Mouse (Mus musculus) embryonic facial prominence, embryonic 12.5 days (tissue): ENCODE measurements around the gene Gm4792. TPM values are rescaled to one million over a fixed set of nuclear protein-coding genes. Genes with fewer than 3 reads are reported as not detected.

Source experiments
- ATAC-seq: fragments of 200-750 bp; cut with Nextera tagmentation; 2 replicates; pipeline ENCODE4 v1.8.0; 2017; ENCODE audit not compliant: insufficient number of reproducible peaks, insufficient read depth, low FRiP score, low TSS enrichment
- H3K27ac ChIP-seq: fragments of 300-500 bp; sonication (generic); 2 replicates; pipeline ENCODE4 v1.5.1; 2016; ENCODE audit warnings: mild to moderate bottlenecking
- H3K27me3 ChIP-seq: fragments of 300-500 bp; sonication (generic); 2 replicates; pipeline ENCODE4 v1.6.1; 2016; ENCODE audit warnings: mild to moderate bottlenecking, moderate library complexity
- H3K36me3 ChIP-seq: fragments of 300-500 bp; sonication (generic); 2 replicates; pipeline ENCODE4 v1.6.1; 2016; ENCODE audit warnings: mild to moderate bottlenecking
- H3K4me1 ChIP-seq: fragments of 300-500 bp; sonication (generic); 2 replicates; pipeline ENCODE4 v1.6.1; 2016
- H3K4me2 ChIP-seq: fragments of 300-500 bp; sonication (generic); replicated peaks from 2 replicates; pipeline ENCODE4 v1.6.1; 2016; ENCODE audit warnings: mild to moderate bottlenecking, moderate library complexity
- H3K4me3 ChIP-seq: fragments of 300-500 bp; sonication (generic); 2 replicates; pipeline ENCODE4 v1.5.1; 2016; ENCODE audit warnings: mild to moderate bottlenecking
- H3K9ac ChIP-seq: fragments of 300-500 bp; sonication (generic); 2 replicates; pipeline ENCODE4 v1.6.1; 2016; ENCODE audit warnings: mild to moderate bottlenecking, moderate library complexity
- H3K9me3 ChIP-seq: fragments of 300-500 bp; sonication (generic); 2 replicates; pipeline ENCODE4 v1.6.1; 2016; ENCODE audit warnings: mild to moderate bottlenecking, moderate library complexity
- WGBS: fragments of 180-500 bp; shearing (Covaris S2); methylation state at CpG from one replicate; pipeline ENCODE4 v1.1.7; 2016; 5-methylcytosine and 5-hydroxymethylcytosine counted together
- polyA plus RNA-seq: library from polyadenylated mRNA; unstranded; fragments of >200 nt; fragmentation: Nextera tagmentation; extraction: Ambion mirVana; gene quantifications from 2 replicates; pipeline ENCODE4 v1.2.1, GENCODE M21; 2016

The Gm4792 gene
- polyA plus RNA-seq = not detected in 2 replicates

DNA sequence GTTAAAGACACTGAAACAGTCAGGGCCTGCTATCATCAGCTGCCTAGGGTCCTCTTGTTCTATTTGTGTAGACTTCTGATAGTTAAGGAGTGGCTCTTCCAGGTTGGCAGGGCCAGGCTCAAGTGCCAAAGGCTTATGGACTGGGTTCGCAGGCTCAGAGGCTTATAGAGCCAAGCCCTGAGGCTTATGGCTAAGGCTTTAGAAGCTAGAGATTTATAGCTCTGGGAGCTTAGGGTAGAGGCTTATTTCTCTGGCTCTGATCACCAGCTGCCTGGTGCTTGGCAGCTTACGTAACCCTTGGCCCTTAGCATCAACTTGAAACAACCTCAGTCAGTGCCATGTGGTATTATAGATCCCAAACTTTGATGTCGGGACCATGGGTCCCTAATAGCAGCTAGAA is at the start of gene Gm4792:
Gene Gm4792 (minus strand): TSS at position 233 of the 400 bp plus-strand sequence.
- no peaks in the 10 kb centered on the region for H3K9me3 ChIP-seq
- no peaks in the 10 kb centered on the region for H3K36me3 ChIP-seq
- no peak within 1 kb of the TSS for H3K4me2 ChIP-seq
- no peaks in the 10 kb centered on the region for H3K27me3 ChIP-seq
- H3K27ac ChIP-seq = no peak within 1 kb of the TSS
- no peak within 1 kb of the TSS for H3K4me3 ChIP-seq
- H3K9ac ChIP-seq = no peak within 1 kb of the TSS
- no peak for ATAC-seq
- WGBS = 84% methylated on average over 3 of the region's 3 CpGs
- no peaks in the 10 kb centered on the region; the same call in 1 of the 2 replicates for H3K4me1 ChIP-seq

DNA sequence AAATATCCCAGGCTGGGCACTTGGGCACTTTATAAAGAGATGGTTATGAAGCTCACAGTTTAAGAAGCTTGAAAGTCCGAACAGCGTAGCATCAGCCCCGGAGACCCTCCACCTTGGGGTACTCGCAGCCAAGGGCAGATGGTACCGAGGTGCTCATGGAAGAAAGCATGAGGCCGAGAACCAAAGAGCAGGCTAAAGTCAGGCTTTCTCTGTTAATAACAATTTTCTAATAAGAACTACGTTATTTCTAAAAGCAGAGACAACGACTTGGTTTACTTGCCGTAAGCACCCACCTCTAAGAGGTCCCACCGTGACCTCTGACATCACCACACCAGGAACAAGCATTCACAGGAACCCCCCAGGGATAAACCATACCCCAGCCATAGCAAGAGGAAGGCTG is 49.5 kb upstream of the Gm4792 start:
- WGBS = 93% methylated on average over 10 of the region's 10 CpGs

GRCm38 (mm10) chr10:94347296-94347695 is 48.8 kb upstream of the Gm4792 start:
- Histone ChIP-seq H3K9me3 (no peaks in the 10 kb centered on the region), H3K36me3 (no peaks in the 10 kb centered on the region), H3K27ac (no peak overlapping the region), H3K4me3 (no peak overlapping the region), H3K4me2 (no peak overlapping the region), H3K9ac (no peak overlapping the region), H3K27me3 (no peaks in the 10 kb centered on the region), H3K4me1 (no peaks in the 10 kb centered on the region)
- ATAC-seq = no peak
- 78% methylated on average over 10 of the region's 10 CpGs for WGBS

More for the DNA sequence above, 49.5 kb upstream of the Gm4792 start:
- no peak overlapping the region for H3K9ac ChIP-seq
- no peaks in the 10 kb centered on the region for H3K4me1 ChIP-seq
- no peaks in the 10 kb centered on the region for H3K27me3 ChIP-seq
- H3K9me3 ChIP-seq = no peaks in the 10 kb centered on the region
- ATAC-seq = no peak
- no peaks in the 10 kb centered on the region for H3K36me3 ChIP-seq
- H3K4me3 ChIP-seq = no peak overlapping the region
- H3K27ac ChIP-seq = no peak overlapping the region
- H3K4me2 ChIP-seq = no peak overlapping the region

DNA sequence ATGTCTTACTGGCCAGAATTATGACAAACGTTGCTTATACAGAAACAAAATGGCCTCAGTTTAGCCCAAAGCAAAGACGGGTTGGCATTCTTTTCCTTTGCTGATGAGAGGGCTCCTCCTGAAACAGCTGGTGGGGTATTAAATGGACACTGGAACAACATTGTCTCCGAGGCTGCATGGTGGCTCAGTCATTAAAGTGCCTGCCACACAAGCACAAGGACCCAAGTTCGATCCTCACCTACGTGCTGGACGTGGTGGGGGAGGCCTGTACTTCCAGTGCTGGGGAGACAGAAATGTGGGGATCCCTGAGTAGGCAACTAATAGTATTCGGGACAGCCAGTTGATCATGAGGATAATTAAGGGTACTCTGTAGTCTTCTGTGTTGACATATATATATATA is 48.1 kb upstream of the Gm4792 start:
- Histone ChIP-seq H3K36me3 (no peaks in the 10 kb centered on the region), H3K4me3 (no peak overlapping the region), H3K9me3 (no peaks in the 10 kb centered on the region), H3K4me1 (no peaks in the 10 kb centered on the region), H3K4me2 (no peak overlapping the region), H3K27ac (no peak overlapping the region), H3K9ac (no peak overlapping the region), H3K27me3 (no peaks in the 10 kb centered on the region)
- WGBS = 88% methylated on average over 7 of the region's 7 CpGs
- ATAC-seq = no peak

DNA sequence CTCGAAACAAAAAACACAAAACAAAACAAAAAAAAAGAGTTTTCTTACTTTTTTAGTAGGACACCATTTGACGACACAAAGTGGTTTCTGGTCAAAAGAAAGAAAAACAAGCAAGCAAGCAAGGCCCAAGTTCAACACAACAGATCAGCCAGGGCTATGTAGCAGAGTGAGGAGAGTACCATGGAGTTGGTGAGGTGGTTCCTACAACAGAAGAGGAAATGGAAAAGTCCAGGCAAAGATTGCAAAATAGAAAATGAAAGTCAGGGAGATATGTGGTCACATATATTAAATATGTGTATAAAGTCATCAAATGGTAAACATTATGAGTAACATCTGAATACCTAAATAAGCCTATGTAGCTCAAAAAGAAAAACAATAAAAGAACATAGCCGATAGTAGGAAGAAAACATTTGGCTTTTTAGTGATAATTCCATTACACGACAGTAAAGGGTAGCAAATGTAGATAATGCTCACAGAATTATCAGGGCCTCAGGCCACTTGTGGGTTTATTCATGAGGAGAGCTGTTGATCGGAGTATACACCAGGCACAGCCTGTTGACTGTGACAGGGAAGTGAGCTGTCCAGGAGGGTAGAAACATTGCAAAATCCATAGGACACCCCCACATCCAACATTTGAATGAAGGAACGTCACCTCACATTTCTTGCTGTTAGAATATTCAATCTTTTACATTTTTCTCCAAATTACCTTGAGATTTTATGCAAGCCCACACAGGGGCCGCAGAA is 47.2 kb upstream of the Gm4792 start:
- no peaks in the 10 kb centered on the region for H3K4me1 ChIP-seq
- H3K27me3 ChIP-seq = no peaks in the 10 kb centered on the region
- H3K4me3 ChIP-seq = no peak overlapping the region
- no peak overlapping the region for H3K4me2 ChIP-seq
- 84% methylated on average over 7 of the region's 7 CpGs for WGBS
- no peaks in the 10 kb centered on the region for H3K36me3 ChIP-seq
- H3K27ac ChIP-seq = no peak overlapping the region
- ATAC-seq = no peak
- H3K9me3 ChIP-seq = no peaks in the 10 kb centered on the region
- H3K9ac ChIP-seq = no peak overlapping the region

- no peak overlapping the region; the same call in 1 of the 2 replicates for H3K9ac ChIP-seq
- H3K4me3 ChIP-seq = no peak overlapping the region
- no peaks in the 10 kb centered on the region for H3K4me1 ChIP-seq
- no peaks in the 10 kb centered on the region for H3K36me3 ChIP-seq
- peak overlapping the region; percentile 15; the same call in 1 of the 2 replicates for H3K4me2 ChIP-seq
- 52% methylated on average over 22 of the region's 22 CpGs for WGBS
- no peak for ATAC-seq
- H3K9me3 ChIP-seq = no peaks in the 10 kb centered on the region
- no peak overlapping the region for H3K27ac ChIP-seq
- H3K27me3 ChIP-seq = no peaks in the 10 kb centered on the region
Measured at GRCm38 (mm10) chr10:94344631-94345417, 46.3 kb upstream of the Gm4792 start.

- no peak overlapping the region for H3K4me2 ChIP-seq
Measured at GRCm38 (mm10) chr10:94343581-94343980, 45.1 kb upstream of the Gm4792 start.

DNA sequence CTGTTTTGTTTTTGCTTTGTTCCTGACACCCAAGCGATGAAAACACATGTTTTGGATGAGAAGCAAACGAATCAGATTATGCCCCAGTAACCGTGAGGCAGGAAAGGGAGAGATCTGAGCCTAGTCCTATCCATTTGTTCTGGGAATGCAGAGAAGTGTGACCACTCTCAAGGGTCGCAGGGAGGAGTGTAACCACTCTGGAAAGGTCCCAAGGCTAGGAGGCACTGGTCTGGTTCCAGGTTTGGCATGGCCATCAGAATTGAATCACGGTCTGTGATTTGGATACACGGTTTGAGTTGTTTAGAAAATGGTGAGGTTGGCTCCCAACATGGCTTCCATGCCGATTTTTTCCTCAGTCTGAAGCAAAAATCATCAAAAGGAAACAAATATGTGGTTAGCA is 43.8 kb upstream of the Gm4792 start:
- Histone ChIP-seq H3K9ac (no peak overlapping the region), H3K27ac (no peak overlapping the region), H3K27me3 (no peaks in the 10 kb centered on the region), H3K36me3 (no peaks in the 10 kb centered on the region), H3K4me3 (no peak overlapping the region), H3K9me3 (no peaks in the 10 kb centered on the region), H3K4me1 (no peaks in the 10 kb centered on the region), H3K4me2 (no peak overlapping the region)
- no peak for ATAC-seq
- WGBS = 66% methylated on average over 7 of the region's 7 CpGs

More at GRCm38 (mm10) chr10:94343581-94343980, 45.1 kb upstream of the Gm4792 start:
- H3K4me3 ChIP-seq = no peak overlapping the region
- no peaks in the 10 kb centered on the region for H3K27me3 ChIP-seq
- no peaks in the 10 kb centered on the region for H3K36me3 ChIP-seq
- H3K27ac ChIP-seq = no peak overlapping the region
- no peak for ATAC-seq
- 87% methylated on average over 7 of the region's 7 CpGs for WGBS
- H3K9ac ChIP-seq = no peak overlapping the region
- no peaks in the 10 kb centered on the region for H3K4me1 ChIP-seq
- H3K9me3 ChIP-seq = no peaks in the 10 kb centered on the region

DNA sequence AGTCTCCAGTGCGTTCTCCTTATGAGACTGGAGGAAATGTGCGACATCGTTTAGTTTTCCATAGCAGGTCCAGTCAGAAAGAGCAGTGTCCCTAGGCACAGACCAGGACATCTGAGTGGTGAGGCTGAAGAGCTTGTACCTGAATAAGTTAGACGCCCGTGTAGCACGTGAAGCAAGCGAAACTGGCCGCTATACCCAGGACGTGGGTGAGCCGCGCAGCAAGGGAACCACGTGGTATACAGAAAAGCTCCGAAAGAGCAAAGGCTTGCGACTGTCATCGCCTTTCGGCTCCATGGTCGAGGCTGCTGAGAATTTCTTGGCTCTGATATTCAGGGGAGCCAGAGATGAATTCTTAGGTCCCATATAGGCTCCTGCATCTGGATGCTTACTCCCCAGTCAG is 43.0 kb upstream of the Gm4792 start:
- no peaks in the 10 kb centered on the region for H3K36me3 ChIP-seq
- 73% methylated on average over 17 of the region's 17 CpGs for WGBS
- no peaks in the 10 kb centered on the region for H3K4me1 ChIP-seq
- no peaks in the 10 kb centered on the region for H3K27me3 ChIP-seq
- no peak overlapping the region for H3K27ac ChIP-seq
- H3K9ac ChIP-seq = no peak overlapping the region
- ATAC-seq = no peak
- H3K4me3 ChIP-seq = no peak overlapping the region
- H3K4me2 ChIP-seq = no peak overlapping the region
- no peaks in the 10 kb centered on the region for H3K9me3 ChIP-seq

GRCm38 (mm10) chr10:94336071-94336470 is 37.6 kb upstream of the Gm4792 start:
- Histone ChIP-seq H3K27ac (no peak overlapping the region), H3K4me2 (no peak overlapping the region), H3K4me1 (no peaks in the 10 kb centered on the region), H3K36me3 (no peaks in the 10 kb centered on the region), H3K27me3 (no peaks in the 10 kb centered on the region), H3K9me3 (no peaks in the 10 kb centered on the region), H3K4me3 (no peak overlapping the region), H3K9ac (no peak overlapping the region)
- 90% methylated on average over 6 of the region's 6 CpGs for whole genome bisulfite sequencing
- ATAC-seq = no peak

DNA sequence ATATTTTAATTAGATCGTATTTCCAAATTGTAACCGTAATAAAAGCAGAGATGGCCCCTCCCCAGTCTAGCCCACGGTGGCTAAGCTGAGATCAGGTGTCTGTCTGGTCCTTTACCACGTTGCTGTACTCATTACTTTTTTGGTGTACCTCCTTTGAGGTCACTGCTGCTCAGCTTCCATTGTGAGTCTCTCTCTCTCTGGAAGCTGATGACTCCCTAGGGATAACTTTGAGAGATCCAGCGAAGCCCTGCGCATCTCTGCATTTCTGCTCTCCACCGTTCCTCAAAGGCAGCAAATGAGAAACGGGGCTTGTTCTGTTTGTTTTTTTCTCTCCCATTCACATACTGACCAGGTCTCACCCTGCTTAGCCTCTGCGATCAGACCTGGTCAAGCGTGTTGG is 36.5 kb upstream of the Gm4792 start:
- no peak for ATAC-seq
- Histone ChIP-seq H3K4me3 (no peak overlapping the region), H3K27ac (no peak overlapping the region), H3K36me3 (no peaks in the 10 kb centered on the region), H3K9ac (no peak overlapping the region), H3K4me1 (0 out of 2 replicates have a peak, but pooled peaks cover under 1% of the 10 kb centered on the region), H3K9me3 (no peaks in the 10 kb centered on the region), H3K4me2 (no peak overlapping the region), H3K27me3 (no peaks in the 10 kb centered on the region)
- WGBS = 69% methylated on average over 10 of the region's 10 CpGs

GRCm38 (mm10) chr10:94333328-94333727 is 34.8 kb upstream of the Gm4792 start:
- H3K27ac ChIP-seq = no peak overlapping the region
- peaks cover 6% of the 10 kb centered on the region; the same call in 1 of the 2 replicates for H3K4me1 ChIP-seq

More at GRCm38 (mm10) chr10:94333328-94333727, 34.8 kb upstream of the Gm4792 start:
- Histone ChIP-seq H3K27me3 (no peaks in the 10 kb centered on the region), H3K9me3 (no peaks in the 10 kb centered on the region), H3K9ac (no peak overlapping the region), H3K4me3 (no peak overlapping the region), H3K4me2 (no peak overlapping the region), H3K36me3 (no peaks in the 10 kb centered on the region)
- WGBS = 85% methylated on average over 8 of the region's 8 CpGs
- ATAC-seq = no peak
